Mouse (Mus musculus): ENCODE measurements around the gene Rph3a. TPM values are rescaled to one million over a fixed set of nuclear protein-coding genes. Genes with fewer than 3 reads are reported as not detected.

Rph3a gene
- total and polyA plus RNA-seq, 3 experiments: not detected

DNA sequence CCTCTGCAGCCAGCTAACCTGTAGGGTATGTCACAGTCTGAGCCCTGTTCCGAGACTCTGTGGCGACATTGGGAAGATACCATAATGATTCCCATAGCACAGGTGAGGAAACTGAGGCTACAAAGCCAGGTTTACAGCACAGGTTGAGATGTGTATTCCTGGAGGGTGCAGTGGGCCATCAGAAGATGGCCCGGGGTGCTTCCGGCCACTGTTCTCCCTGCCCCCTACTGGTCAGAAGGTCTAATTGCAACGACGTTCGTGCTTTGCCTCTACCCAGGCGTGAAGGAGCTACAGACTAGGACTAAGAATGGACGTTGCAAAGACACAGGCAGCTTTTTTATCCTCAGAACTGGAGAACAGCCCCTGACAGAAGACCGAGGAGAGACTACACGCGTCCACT is 10.3 kb downstream of the Rph3a start:
- peak; percentile 8 for DNase-seq (ENCODE audit: low read depth, low spot score)
- no peaks in the 10 kb centered on the region for H3K36me3 ChIP-seq (ENCODE audit: control insufficient read depth in 1 of 2, insufficient read depth in 2 of 2, low read length in 2 of 2)
- TF ChIP-seq CHD1 (IDR thresholded peaks at IDR 0.05; ENCODE audit: low read depth, low read length) (no peak), CTCF (IDR thresholded peaks at IDR 0.05 in 2 of 3, conservative IDR thresholded peaks at IDR 0.05 in 1 of 3; ENCODE audit: control insufficient read depth in 1 of 3, insufficient read depth in 1 of 3, low read depth in 2 of 3, low read length in 3 of 3, poor library complexity in 1 of 3, severe bottlenecking in 1 of 3) (peak; percentile 40 to 58 (median 56); a peak in 5 of 6 replicates)

DNA sequence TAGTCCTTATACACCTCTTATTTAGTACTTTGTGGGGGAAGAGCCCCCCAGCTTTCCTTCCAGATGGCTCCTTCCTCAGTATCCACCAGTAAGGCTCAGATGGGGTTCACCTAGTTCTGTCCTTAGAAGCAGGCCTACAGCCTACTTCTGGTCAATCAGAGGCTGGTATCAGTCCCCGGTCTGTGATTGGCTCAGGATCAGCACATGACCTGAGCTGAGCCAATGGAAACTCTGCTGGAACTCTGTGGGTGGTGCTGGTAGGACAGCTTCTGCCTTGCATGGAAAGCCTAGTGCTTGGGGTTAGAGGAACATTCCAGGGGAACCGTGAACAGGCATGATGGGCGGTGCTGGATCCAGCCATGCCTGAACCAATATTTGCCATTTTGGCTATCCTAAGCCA is 21.5 kb downstream of the Rph3a start:
- H3K4me3 ChIP-seq (ENCODE audit: control insufficient read depth in 1 of 2, insufficient read depth in 1 of 2, low read depth in 2 of 2, low read length in 2 of 2): no peak overlapping the region
- H3K27ac ChIP-seq (ENCODE audit: control insufficient read depth, low read depth, low read length): no peak overlapping the region
- H3K9me3 ChIP-seq (replicated peaks; ENCODE audit: insufficient read depth, low read length): no peaks in the 10 kb centered on the region
- TF ChIP-seq RCOR1 (IDR thresholded peaks at IDR 0.05; ENCODE audit: low read depth, low read length) (no peak), TAL1 (IDR thresholded peaks at IDR 0.05; ENCODE audit: low read length) (no peak), MAX (IDR thresholded peaks at IDR 0.05; ENCODE audit: low read length) (no peak), GABPA (IDR thresholded peaks at IDR 0.05; ENCODE audit: low read depth, low read length) (no peak), MYC (IDR thresholded peaks at IDR 0.05; ENCODE audit: low read depth, low read length) (no peak), NRF1 (IDR thresholded peaks at IDR 0.05; ENCODE audit: insufficient read depth, low read depth, low read length, poor library complexity, severe bottlenecking) (no peak), POLR2A (IDR thresholded peaks at IDR 0.05; ENCODE audit: control insufficient read depth in 1 of 2, insufficient read depth in 1 of 2, low read depth in 1 of 2, low read length in 2 of 2, poor library complexity in 1 of 2) (no peak), MXI1 (IDR thresholded peaks at IDR 0.05; ENCODE audit: low read depth, low read length) (no peak), CHD1 (IDR thresholded peaks at IDR 0.05; ENCODE audit: low read depth, low read length) (no peak), RAD21 (IDR thresholded peaks at IDR 0.05; ENCODE audit: low read depth, low read length) (no peak)
- no peak overlapping the region for H3K9ac ChIP-seq (ENCODE audit: control insufficient read depth, low read depth, low read length, poor library complexity, severe bottlenecking)
- H3K4me1 ChIP-seq (ENCODE audit: control insufficient read depth in 1 of 2, insufficient read depth in 2 of 2, low read length in 2 of 2): no peaks in the 10 kb centered on the region
- no peaks in the 10 kb centered on the region for H3K27me3 ChIP-seq (ENCODE audit: control insufficient read depth in 1 of 2, insufficient read depth in 2 of 2, low read length in 2 of 2)
- DNase-seq (ENCODE audit: low read depth, low spot score): no peak
- H3K36me3 ChIP-seq (ENCODE audit: control insufficient read depth in 1 of 2, insufficient read depth in 2 of 2, low read length in 2 of 2): no peaks in the 10 kb centered on the region
- no peaks in the 10 kb centered on the region for H3K79me2 ChIP-seq (ENCODE audit: control insufficient read depth, insufficient read depth, low read length, poor library complexity)

More for the DNA sequence above, 10.3 kb downstream of the Rph3a start:
- H3K4me1 ChIP-seq (ENCODE audit: control insufficient read depth in 1 of 2, insufficient read depth in 2 of 2, low read length in 2 of 2): no peaks in the 10 kb centered on the region
- H3K9ac ChIP-seq (ENCODE audit: control insufficient read depth, low read depth, low read length, poor library complexity, severe bottlenecking): no peak overlapping the region
- H3K27me3 ChIP-seq (ENCODE audit: control insufficient read depth in 1 of 2, insufficient read depth in 2 of 2, low read length in 2 of 2): no peaks in the 10 kb centered on the region
- H3K27ac ChIP-seq (ENCODE audit: control insufficient read depth, low read depth, low read length): no peak overlapping the region
- H3K79me2 ChIP-seq (ENCODE audit: control insufficient read depth, insufficient read depth, low read length, poor library complexity): no peaks in the 10 kb centered on the region
- no peak overlapping the region for H3K4me3 ChIP-seq (ENCODE audit: control insufficient read depth in 1 of 2, insufficient read depth in 1 of 2, low read depth in 2 of 2, low read length in 2 of 2)
- H3K9me3 ChIP-seq (replicated peaks; ENCODE audit: insufficient read depth, low read length): no peaks in the 10 kb centered on the region

DNA sequence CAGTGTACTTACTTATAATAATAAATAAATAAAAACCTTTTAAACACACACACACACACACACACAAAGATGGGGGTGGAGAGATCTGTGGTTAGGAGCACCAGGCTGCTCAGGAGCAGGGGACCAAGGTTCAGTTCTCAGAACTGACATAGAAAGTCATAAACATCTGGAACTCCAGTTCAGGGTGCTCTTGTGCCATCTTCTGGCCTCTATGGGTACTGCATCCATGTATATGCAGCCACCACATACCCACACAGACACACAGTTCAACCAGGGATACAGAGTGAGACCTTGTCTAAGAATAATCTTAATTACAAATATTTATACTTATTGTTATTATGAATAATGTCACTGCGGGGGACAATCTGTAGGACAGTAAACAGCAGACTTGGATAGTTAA is 26.9 kb downstream of the Rph3a start:
- peak; percentile 32 for DNase-seq (ENCODE audit: low read depth, low spot score)

More for the DNA sequence above, 26.9 kb downstream of the Rph3a start:
- Histone ChIP-seq H3K4me1 (ENCODE audit: control insufficient read depth in 1 of 2, insufficient read depth in 2 of 2, low read length in 2 of 2) (no peaks in the 10 kb centered on the region), H3K27ac (ENCODE audit: control insufficient read depth, low read depth, low read length) (no peak overlapping the region), H3K9me3 (replicated peaks; ENCODE audit: insufficient read depth, low read length) (no peaks in the 10 kb centered on the region), H3K36me3 (ENCODE audit: control insufficient read depth in 1 of 2, insufficient read depth in 2 of 2, low read length in 2 of 2) (no peaks in the 10 kb centered on the region), H3K27me3 (ENCODE audit: control insufficient read depth in 1 of 2, insufficient read depth in 2 of 2, low read length in 2 of 2) (no peaks in the 10 kb centered on the region), H3K9ac (ENCODE audit: control insufficient read depth, low read depth, low read length, poor library complexity, severe bottlenecking) (no peak overlapping the region), H3K79me2 (ENCODE audit: control insufficient read depth, insufficient read depth, low read length, poor library complexity) (no peaks in the 10 kb centered on the region), H3K4me3 (ENCODE audit: control insufficient read depth in 1 of 2, insufficient read depth in 1 of 2, low read depth in 2 of 2, low read length in 2 of 2) (no peak overlapping the region)
- TF ChIP-seq SMC3 (IDR thresholded peaks at IDR 0.05; ENCODE audit: low read depth, low read length) (peak; percentile 42), RAD21 (IDR thresholded peaks at IDR 0.05; ENCODE audit: low read depth, low read length) (peak; percentile 44), CHD1 (IDR thresholded peaks at IDR 0.05; ENCODE audit: low read depth, low read length) (no peak), CTCF (IDR thresholded peaks at IDR 0.05 in 2 of 3, conservative IDR thresholded peaks at IDR 0.05 in 1 of 3; ENCODE audit: control insufficient read depth in 1 of 3, insufficient read depth in 1 of 3, low read depth in 2 of 3, low read length in 3 of 3, poor library complexity in 1 of 3, severe bottlenecking in 1 of 3) (peak; percentile 29 to 56 (median 51); a peak in 5 of 6 replicates), TCF12 (IDR thresholded peaks at IDR 0.05; ENCODE audit: low read depth, low read length) (no peak), ZMIZ1 (IDR thresholded peaks at IDR 0.05; ENCODE audit: low read depth, low read length) (no peak), CHD2 (IDR thresholded peaks at IDR 0.05; ENCODE audit: low read length) (no peak), EP300 (IDR thresholded peaks at IDR 0.05; ENCODE audit: low read depth in 1 of 2, low read length in 2 of 2) (no peak)

Data from MEL (cell line).